Mouse (Mus musculus) forebrain, postnatal 0 days (tissue): ENCODE measurements around the gene Crocc. TPM values are rescaled to one million over a fixed set of nuclear protein-coding genes. Genes with fewer than 3 reads are reported as not detected.

Source experiments
- ATAC-seq: fragments of 200-750 bp; cut with Nextera tagmentation; 2 replicates; pipeline ENCODE4 v1.8.0; 2017; ENCODE audit warnings: mild to moderate bottlenecking, moderate library complexity
- DNase-seq: peaks from one replicate; pipeline ENCODE4 v3.0.0-alpha.2; 2015
- H3K27ac ChIP-seq: fragments of 300-500 bp; sonication (generic); 2 replicates; pipeline ENCODE4 v1.5.1; 2014; ENCODE audit warnings: low read depth, mild to moderate bottlenecking, antibody characterized with exemption, low read length, moderate library complexity, mixed read lengths
- H3K27me3 ChIP-seq: fragments of 300-500 bp; sonication (generic); 2 replicates; pipeline ENCODE4 v1.6.1; 2014; ENCODE audit warnings: mild to moderate bottlenecking, low read length, mixed read lengths; ENCODE audit not compliant: insufficient read depth
- H3K36me3 ChIP-seq: fragments of 300-500 bp; sonication (generic); 2 replicates; pipeline ENCODE4 v1.6.1; 2014; ENCODE audit warnings: mild to moderate bottlenecking, moderate library complexity; ENCODE audit not compliant: insufficient read depth
- H3K4me1 ChIP-seq: fragments of 300-500 bp; sonication (generic); 2 replicates; pipeline ENCODE4 v1.6.1; 2014; ENCODE audit warnings: antibody characterized with exemption; ENCODE audit not compliant: insufficient read depth
- H3K4me2 ChIP-seq: fragments of 300-500 bp; sonication (generic); 2 replicates; pipeline ENCODE4 v1.6.1; 2014; ENCODE audit warnings: low read depth, mild to moderate bottlenecking, moderate library complexity
- H3K4me3 ChIP-seq: fragments of 300-500 bp; sonication (generic); 2 replicates; pipeline ENCODE4 v1.5.1; 2014; ENCODE audit warnings: low read depth, low read length, mixed read lengths
- H3K9ac ChIP-seq: fragments of 300-500 bp; sonication (generic); 2 replicates; pipeline ENCODE4 v1.6.1; 2014; ENCODE audit warnings: mild to moderate bottlenecking
- H3K9me3 ChIP-seq: fragments of 300-500 bp; sonication (generic); 2 replicates; pipeline ENCODE4 v1.6.1; 2016; ENCODE audit warnings: low read length
- CTCF ChIP-seq: sonication (generic); IDR thresholded peaks from 2 replicates; pipeline ENCODE4 v1.5.1; 2016; ENCODE audit warnings: antibody characterized with exemption, control low read depth, low read depth
- WGBS: fragments of 180-500 bp; shearing (Covaris S2); extraction: QIAGEN DNeasy Blood & Tissue Kit; methylation state at CpG from one replicate; pipeline ENCODE4 v1.1.7; 2014; 5-methylcytosine and 5-hydroxymethylcytosine counted together
- polyA plus RNA-seq: library from polyadenylated mRNA; unstranded; fragments of >200 nt; fragmentation: Nextera tagmentation; extraction: Ambion mirVana; gene quantifications from 2 replicates; pipeline ENCODE4 v1.2.1, GENCODE M21; 2015
- total RNA-seq: library from RNA; depleted of rRNA; stranded (reverse); fragments of >200 nt; gene quantifications from 2 replicates; pipeline ENCODE4 v1.2.3, GENCODE M21; 2014

Gene Crocc
- total and polyA plus RNA-seq, 2 experiments from 2014 or later: 3.8 to 43.0 TPM

DNA sequence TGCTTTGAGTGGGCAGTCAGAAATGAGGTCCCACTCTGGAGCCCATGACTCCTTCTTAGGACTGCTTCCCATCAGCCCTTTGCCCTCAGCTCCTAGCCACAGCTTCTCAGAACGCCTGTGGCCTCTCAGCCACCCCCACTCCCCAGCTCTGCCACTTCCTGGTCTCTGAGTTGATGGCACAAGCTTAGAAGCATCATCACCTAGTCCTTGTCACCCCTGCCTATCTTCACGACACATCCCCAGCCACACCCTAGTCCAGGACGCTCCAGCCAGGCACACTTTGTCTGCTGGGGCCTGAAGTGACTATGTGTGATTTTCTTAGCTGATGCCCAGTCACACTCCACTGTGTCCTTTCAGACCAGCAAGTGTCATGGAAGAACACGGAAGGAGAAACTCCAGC lies 38.6 kb upstream of the Crocc start:
- Histone ChIP-seq H3K4me3 (no peak overlapping the region), H3K27ac (no peak overlapping the region), H3K9me3 (no peaks in the 10 kb centered on the region), H3K27me3 (no peaks in the 10 kb centered on the region), H3K9ac (no peak overlapping the region), H3K4me2 (no peak overlapping the region), H3K36me3 (no peaks in the 10 kb centered on the region), H3K4me1 (no peaks in the 10 kb centered on the region)
- WGBS: 87% methylated on average over 4 of the region's 4 CpGs
- no peak for TF ChIP-seq CTCF
- DNase-seq (no peak), ATAC-seq (no peak)

DNA sequence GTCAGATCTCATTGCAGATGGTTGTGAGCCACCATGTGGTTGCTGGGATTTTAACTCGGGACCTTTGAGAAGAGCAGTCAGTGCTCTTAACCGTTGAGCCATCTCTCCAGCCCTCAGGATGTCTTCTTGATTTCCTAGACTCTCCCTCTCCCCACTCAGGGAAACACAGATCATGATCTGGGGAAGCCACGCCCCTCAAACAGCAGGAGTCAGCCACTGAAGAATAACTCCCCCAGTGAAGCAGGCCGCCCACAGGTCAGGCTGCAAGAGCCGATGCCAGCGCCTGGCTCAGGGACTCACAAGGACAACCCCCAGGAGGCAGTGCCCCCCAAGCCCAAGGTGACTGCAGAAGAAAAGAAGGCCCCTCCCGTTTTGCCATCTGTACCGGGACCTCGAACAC lies 36.4 kb upstream of the Crocc start:
- DNase-seq: no peak
- Histone ChIP-seq H3K27me3 (no peaks in the 10 kb centered on the region), H3K4me1 (no peaks in the 10 kb centered on the region), H3K4me2 (no peak overlapping the region), H3K9ac (no peak overlapping the region), H3K4me3 (no peak overlapping the region), H3K36me3 (no peaks in the 10 kb centered on the region), H3K27ac (no peak overlapping the region), H3K9me3 (no peaks in the 10 kb centered on the region)
- no peak for ATAC-seq
- TF ChIP-seq CTCF: no peak
- 11% methylated on average over 9 of the region's 9 CpGs for WGBS

- Histone ChIP-seq H3K27me3 (no peaks in the 10 kb centered on the region), H3K9me3 (no peaks in the 10 kb centered on the region), H3K4me2 (no peak overlapping the region), H3K9ac (no peak overlapping the region), H3K27ac (no peak overlapping the region), H3K4me1 (no peaks in the 10 kb centered on the region), H3K4me3 (no peak overlapping the region), H3K36me3 (no peaks in the 10 kb centered on the region)
- ATAC-seq (no peak), DNase-seq (no peak)
- no peak for TF ChIP-seq CTCF
- WGBS: 79% methylated on average over 10 of the region's 10 CpGs
Measured at GRCm38 (mm10) chr4:141095016-141095415, 34.7 kb upstream of the Crocc start.

DNA sequence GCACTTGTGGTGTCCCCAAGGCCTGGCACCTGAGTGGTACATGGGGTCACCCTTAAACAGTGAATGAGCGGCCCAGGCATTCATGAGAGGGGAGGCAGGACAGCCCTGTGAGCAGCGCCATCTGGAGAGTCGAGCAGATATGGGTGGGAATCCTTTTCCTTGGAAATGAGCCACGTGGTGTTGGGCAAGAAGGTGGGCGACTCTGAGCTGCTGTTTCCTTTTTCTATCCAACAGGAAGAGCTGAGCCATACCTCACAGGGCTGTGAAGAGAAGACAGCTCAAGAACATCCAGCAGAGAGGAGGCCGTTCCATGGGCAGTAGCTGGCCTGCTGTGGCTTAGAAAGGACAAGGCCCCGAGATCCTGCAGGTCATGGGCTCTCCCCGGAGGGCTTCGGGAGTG lies 28.4 kb upstream of the Crocc start:
- H3K4me1 ChIP-seq: no peaks in the 10 kb centered on the region
- H3K9ac ChIP-seq: no peak overlapping the region
- no peak for TF ChIP-seq CTCF
- 74% methylated on average over 9 of the region's 9 CpGs for WGBS
- no peaks in the 10 kb centered on the region for H3K27me3 ChIP-seq
- no peaks in the 10 kb centered on the region for H3K36me3 ChIP-seq
- no peaks in the 10 kb centered on the region for H3K9me3 ChIP-seq
- H3K4me2 ChIP-seq: no peak overlapping the region
- no peak overlapping the region for H3K4me3 ChIP-seq
- ATAC-seq (no peak), DNase-seq (no peak)
- no peak overlapping the region for H3K27ac ChIP-seq

GRCm38 (mm10) chr4:141088033-141088432 lies 27.7 kb upstream of the Crocc start, which contains the start of gene Spata21:
Spata21 (plus strand) TSS chr4:141088333.
- Histone ChIP-seq H3K4me3 (no peak within 1 kb of the TSS), H3K27ac (no peak within 1 kb of the TSS), H3K27me3 (no peaks in the 10 kb centered on the region), H3K36me3 (no peaks in the 10 kb centered on the region), H3K9me3 (no peaks in the 10 kb centered on the region), H3K4me2 (no peak within 1 kb of the TSS), H3K4me1 (no peaks in the 10 kb centered on the region), H3K9ac (no peak within 1 kb of the TSS)
- no peak for TF ChIP-seq CTCF
- ATAC-seq (no peak), DNase-seq (no peak)
- 71% methylated on average over 6 of the region's 6 CpGs for WGBS

DNA sequence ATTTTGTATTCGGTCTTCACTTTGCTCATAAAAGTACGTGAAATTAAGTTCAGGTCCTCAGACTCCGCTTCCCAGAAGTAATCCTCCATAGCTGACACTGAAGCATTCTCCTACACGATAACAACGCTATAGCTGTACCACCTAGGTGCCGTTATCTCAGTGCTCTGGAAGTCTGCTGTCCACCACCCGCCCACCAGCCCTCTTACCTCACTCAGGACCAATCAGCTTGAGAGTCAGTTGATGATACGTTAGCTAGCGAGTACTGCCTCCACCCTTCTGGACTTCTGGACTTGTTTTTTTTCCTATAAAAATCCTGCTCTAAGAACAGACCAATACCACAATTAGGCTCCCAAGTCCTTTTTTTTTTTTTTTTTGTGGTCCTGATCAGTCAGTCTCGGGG lies 26.5 kb upstream of the Crocc start:
- DNase-seq (no peak), ATAC-seq (no peak)
- Histone ChIP-seq H3K4me1 (no peaks in the 10 kb centered on the region), H3K9ac (no peak overlapping the region), H3K27me3 (no peaks in the 10 kb centered on the region), H3K36me3 (no peaks in the 10 kb centered on the region), H3K27ac (no peak overlapping the region), H3K4me3 (no peak overlapping the region), H3K9me3 (no peaks in the 10 kb centered on the region), H3K4me2 (no peak overlapping the region)
- WGBS: 80% methylated on average over 10 of the region's 10 CpGs
- TF ChIP-seq CTCF: no peak

- no peak for TF ChIP-seq CTCF
- ATAC-seq (no peak), DNase-seq (no peak)
- no peaks in the 10 kb centered on the region for H3K9me3 ChIP-seq
- H3K4me2 ChIP-seq: no peak overlapping the region
- H3K27me3 ChIP-seq: no peaks in the 10 kb centered on the region
- no peak overlapping the region for H3K27ac ChIP-seq
- no peak overlapping the region for H3K9ac ChIP-seq
- H3K36me3 ChIP-seq: peaks cover 9% of the 10 kb centered on the region; the same call in 1 of the 2 replicates
- H3K4me3 ChIP-seq: no peak overlapping the region
- WGBS: 69% methylated on average over 18 of the region's 18 CpGs
- peaks cover 7% of the 10 kb centered on the region for H3K4me1 ChIP-seq
Measured at GRCm38 (mm10) chr4:141078510-141079137, 18.3 kb upstream of the Crocc start.
